Mouse (Mus musculus) gastrocnemius, adult 2 months (tissue): ENCODE data around the gene Dnaic2. TPM values are rescaled to one million over a fixed set of nuclear protein-coding genes. Genes with fewer than 3 reads are reported as not detected.

ENCODE experiments used
- DNase-seq: peaks from one replicate; pipeline ENCODE4 v3.0.0; 2022
- H3K27ac ChIP-seq: fragments of 200-600 bp; 2 replicates; pipeline ENCODE4 v1.8.1; 2022; ENCODE audit warnings: mild to moderate bottlenecking
- H3K4me3 ChIP-seq: fragments of 200-600 bp; 2 replicates; pipeline ENCODE4 v1.8.1; 2022; ENCODE audit warnings: mild to moderate bottlenecking, moderate library complexity
- CTCF ChIP-seq: fragments of 200-600 bp; IDR thresholded peaks from 2 replicates; pipeline ENCODE4 v1.8.1; 2022; ENCODE audit warnings: antibody characterized with exemption, mild to moderate bottlenecking, moderate library complexity
- intact Hi-C: fragments of 180-260 bp; cut with DNase I; formaldehyde crosslinking; loops from one replicate; pipeline ENCODE4 v1.15.1; 2025
- total RNA-seq, 2 experiments: library from RNA; stranded (reverse); gene quantifications; 2 replicates each; pipeline ENCODE4 v1.2.3; 2021

Gene Dnaic2
- total RNA-seq, 2 experiments from 2014 or later: 0.08 to 0.14 TPM

GRCm38 (mm10) chr11:114787611-114788010, 60.4 kb downstream of the Dnaic2 start:
- H3K27ac ChIP-seq: no peak overlapping the region
- TF ChIP-seq CTCF: no peak
- no peak for DNase-seq
- no peak overlapping the region for H3K4me3 ChIP-seq
- intact Hi-C loops: no loop called here

- H3K4me3 ChIP-seq: peak overlapping the region; percentile 56
- intact Hi-C loops: loop anchor here (1.0 kb wide), 1 partner anchor 44 kb away; no protein-coding TSS in a partner anchor
- peak; percentile 91 for DNase-seq
- no peak overlapping the region for H3K27ac ChIP-seq
- TF ChIP-seq CTCF: peak; percentile 100
Observed at GRCm38 (mm10) chr11:114789061-114789714, 62.0 kb downstream of the Dnaic2 start.

- no peak for TF ChIP-seq CTCF
- intact Hi-C loops: loop anchor here (1.0 kb wide), 1 partner anchor 44 kb away; no protein-coding TSS in a partner anchor
- H3K27ac ChIP-seq: peak overlapping the region; percentile 24; the same call in 1 of the 2 replicates
- DNase-seq: no peak
- H3K4me3 ChIP-seq: peak overlapping the region; percentile 56
Observed at GRCm38 (mm10) chr11:114789716-114790115, 62.5 kb downstream of the Dnaic2 start.

- no peak for TF ChIP-seq CTCF
- H3K27ac ChIP-seq: peak overlapping the region; percentile 24; the same call in 1 of the 2 replicates
- intact Hi-C loops: no loop called here
- no peak overlapping the region for H3K4me3 ChIP-seq
- no peak for DNase-seq
Observed at GRCm38 (mm10) chr11:114790171-114790570, 63.0 kb downstream of the Dnaic2 start.

- H3K4me3 ChIP-seq: no peak overlapping the region; the same call in 1 of the 2 replicates
- H3K27ac ChIP-seq: 0 out of 2 replicates have a peak overlapping the region, but pooled peaks have one; percentile 16
- DNase-seq: no peak
- no peak; the same call in 1 of the 2 replicates for TF ChIP-seq CTCF
- intact Hi-C loops: no loop called here
Observed at GRCm38 (mm10) chr11:114790841-114791240, 63.6 kb downstream of the Dnaic2 start.

- Histone ChIP-seq H3K27ac (peak overlapping the region; percentile 43), H3K4me3 (peak overlapping the region; percentile 68)
- intact Hi-C loops: no loop called here
- no peak for TF ChIP-seq CTCF
- no peak for DNase-seq
Observed at GRCm38 (mm10) chr11:114791351-114791889, 64.2 kb downstream of the Dnaic2 start.

- H3K27ac ChIP-seq: peak overlapping the region; percentile 43
- peak; percentile 33 for DNase-seq
- TF ChIP-seq CTCF: no peak
- intact Hi-C loops: no loop called here
- H3K4me3 ChIP-seq: peak overlapping the region; percentile 68
Observed at GRCm38 (mm10) chr11:114791891-114792411, 64.7 kb downstream of the Dnaic2 start.

- no peak for DNase-seq
- no peak overlapping the region for H3K4me3 ChIP-seq
- TF ChIP-seq CTCF: no peak
- intact Hi-C loops: no loop called here
- H3K27ac ChIP-seq: no peak overlapping the region
Observed at GRCm38 (mm10) chr11:114792931-114793494, 65.8 kb downstream of the Dnaic2 start.

- intact Hi-C loops: no loop called here
Observed at GRCm38 (mm10) chr11:114793868-114794545, 66.8 kb downstream of the Dnaic2 start.

GRCm38 (mm10) chr11:114794691-114795090, 67.5 kb downstream of the Dnaic2 start:
- intact Hi-C loops: no loop called here
- DNase-seq: no peak
- H3K4me3 ChIP-seq: no peak overlapping the region
- no peak overlapping the region for H3K27ac ChIP-seq
- no peak for TF ChIP-seq CTCF

More at GRCm38 (mm10) chr11:114793868-114794545, 66.8 kb downstream of the Dnaic2 start:
- no peak for DNase-seq
- TF ChIP-seq CTCF: no peak
- H3K27ac ChIP-seq: no peak overlapping the region
- no peak overlapping the region for H3K4me3 ChIP-seq

GRCm38 (mm10) chr11:114795231-114795746, 68.1 kb downstream of the Dnaic2 start:
- intact Hi-C loops: no loop called here
- peak; percentile 44 for DNase-seq
- TF ChIP-seq CTCF: peak; percentile 44
- Histone ChIP-seq H3K27ac (no peak overlapping the region), H3K4me3 (peak overlapping the region; percentile 68)

- DNase-seq: no peak
- Histone ChIP-seq H3K27ac (no peak within 1 kb of the TSS), H3K4me3 (peak within 1 kb of the TSS; percentile 68)
- intact Hi-C loops: no loop called here
- no peak for TF ChIP-seq CTCF
Observed at GRCm38 (mm10) chr11:114795848-114796322, 68.7 kb downstream of the Dnaic2 start, which contains the start of gene Btbd17. TSS of gene Btbd17 (minus strand) at chr11:114795945.
